Mouse (Mus musculus) bone marrow, adult 2 months (tissue): ENCODE measurements around the gene Fbxo46.

ENCODE experiments used
- CTCF ChIP-seq: fragments of 200-500 bp; IDR thresholded peaks from 2 replicates; pipeline ENCODE4 v1.5.1; 2011; ENCODE audit warnings: low read length, control low read depth; ENCODE audit not compliant: control insufficient read depth, insufficient read depth
- POLR2A ChIP-seq: fragments of 200-500 bp; IDR thresholded peaks from 2 replicates; pipeline ENCODE4 v1.6.1; 2011; ENCODE audit warnings: low read depth, mild to moderate bottlenecking, control low read depth, low read length, borderline replicate concordance; ENCODE audit not compliant: control insufficient read depth

- TF ChIP-seq CTCF (no peak), POLR2A (no peak)
These were observed 2.0 kb downstream of the Fbxo46 start for GRCm38 (mm10) chr7:19121686-19122085.
